Mouse (Mus musculus): ENCODE measurements around the gene Apol8. TPM values are rescaled to one million over a fixed set of nuclear protein-coding genes. Genes with fewer than 3 reads are reported as not detected.

The Apol8 gene
- polyA plus RNA-seq, 2 experiments = 12.7 to 43.9 TPM

- TF ChIP-seq EP300 (IDR thresholded peaks at IDR 0.05; ENCODE audit: low read depth) (no peak), CTCF (IDR thresholded peaks at IDR 0.05; ENCODE audit: low read depth) (no peak; the same call in 1 of the 2 replicates)
- WGBS (ENCODE audit: insufficient replicate concordance) = 87% methylated on average over 11 of the region's 11 CpGs
- no peaks in the 10 kb centered on the region for H3K4me1 ChIP-seq (replicated peaks; ENCODE audit: control insufficient read depth in 2 of 2, insufficient read depth in 2 of 2, low read length in 1 of 2)
- H3K9me3 ChIP-seq (ENCODE audit: control insufficient read depth, low read length) = no peaks in the 10 kb centered on the region
- ATAC-seq (ENCODE audit: insufficient read depth) = no peak
- H3K4me3 ChIP-seq (ENCODE audit: insufficient read depth in 1 of 2, low read depth in 2 of 2, low read length in 2 of 2) = no peak overlapping the region
- H3K27me3 ChIP-seq (ENCODE audit: control insufficient read depth, insufficient read depth, low read length) = no peaks in the 10 kb centered on the region
- DNase-seq (ENCODE audit: low read depth in 3 of 3, low spot score in 3 of 3) = no peak
- no peak overlapping the region for H3K9ac ChIP-seq (replicated peaks)
- no peak overlapping the region for H3K27ac ChIP-seq
- H3K4me2 ChIP-seq (ENCODE audit: low read depth) = no peak overlapping the region
- H3K36me3 ChIP-seq (replicated peaks; ENCODE audit: control insufficient read depth, insufficient read depth, low read depth) = peaks cover 94% of the 10 kb centered on the region
These were observed 10.2 kb upstream of the Apol8 start for GRCm38 (mm10) chr15:77766981-77767380.

GRCm38 (mm10) chr15:77765484-77766093 lies 8.8 kb upstream of the Apol8 start:
- H3K9me3 ChIP-seq (ENCODE audit: control insufficient read depth, low read length) = no peaks in the 10 kb centered on the region
- H3K4me2 ChIP-seq (ENCODE audit: low read depth) = no peak overlapping the region
- no peak overlapping the region for H3K27ac ChIP-seq
- no peaks in the 10 kb centered on the region for H3K27me3 ChIP-seq (ENCODE audit: control insufficient read depth, insufficient read depth, low read length)
- WGBS (ENCODE audit: insufficient replicate concordance) = 90% methylated on average over 16 of the region's 16 CpGs
- DNase-seq (ENCODE audit: low read depth in 3 of 3, low spot score in 3 of 3) = no peak
- H3K4me1 ChIP-seq (replicated peaks; ENCODE audit: control insufficient read depth in 2 of 2, insufficient read depth in 2 of 2, low read length in 1 of 2) = no peaks in the 10 kb centered on the region
- H3K4me3 ChIP-seq (ENCODE audit: insufficient read depth in 1 of 2, low read depth in 2 of 2, low read length in 2 of 2) = no peak overlapping the region
- H3K9ac ChIP-seq (replicated peaks) = no peak overlapping the region
- H3K36me3 ChIP-seq (replicated peaks; ENCODE audit: control insufficient read depth, insufficient read depth, low read depth) = peaks cover 95% of the 10 kb centered on the region
- no peak for ATAC-seq (ENCODE audit: insufficient read depth)
- TF ChIP-seq EP300 (IDR thresholded peaks at IDR 0.05; ENCODE audit: low read depth) = no peak
- no peak for TF ChIP-seq CTCF (IDR thresholded peaks at IDR 0.05; ENCODE audit: low read depth)

- Histone ChIP-seq H3K27ac (no peak overlapping the region), H3K9me3 (ENCODE audit: control insufficient read depth, low read length) (no peaks in the 10 kb centered on the region), H3K36me3 (replicated peaks; ENCODE audit: control insufficient read depth, insufficient read depth, low read depth) (peaks cover 85% of the 10 kb centered on the region), H3K27me3 (ENCODE audit: control insufficient read depth, insufficient read depth, low read length) (no peaks in the 10 kb centered on the region), H3K4me1 (replicated peaks; ENCODE audit: control insufficient read depth in 2 of 2, insufficient read depth in 2 of 2, low read length in 1 of 2) (no peaks in the 10 kb centered on the region), H3K4me2 (ENCODE audit: low read depth) (no peak overlapping the region), H3K9ac (replicated peaks) (no peak overlapping the region), H3K4me3 (ENCODE audit: insufficient read depth in 1 of 2, low read depth in 2 of 2, low read length in 2 of 2) (no peak overlapping the region)
- 83% methylated on average over 13 of the region's 13 CpGs for WGBS (ENCODE audit: insufficient replicate concordance)
- no peak for ATAC-seq (ENCODE audit: insufficient read depth)
- no peak for TF ChIP-seq EP300 (IDR thresholded peaks at IDR 0.05; ENCODE audit: low read depth)
- TF ChIP-seq CTCF (IDR thresholded peaks at IDR 0.05; ENCODE audit: low read depth) = no peak
- DNase-seq (ENCODE audit: low read depth in 3 of 3, low spot score in 3 of 3) = no peak
These were observed 7.7 kb upstream of the Apol8 start for GRCm38 (mm10) chr15:77764391-77765006.

- WGBS (ENCODE audit: insufficient replicate concordance) = 93% methylated on average over 11 of the region's 11 CpGs
- Histone ChIP-seq H3K9ac (replicated peaks) (no peak overlapping the region), H3K36me3 (replicated peaks; ENCODE audit: control insufficient read depth, insufficient read depth, low read depth) (peaks cover 78% of the 10 kb centered on the region), H3K27ac (no peak overlapping the region), H3K9me3 (ENCODE audit: control insufficient read depth, low read length) (no peaks in the 10 kb centered on the region), H3K4me1 (replicated peaks; ENCODE audit: control insufficient read depth in 2 of 2, insufficient read depth in 2 of 2, low read length in 1 of 2) (no peaks in the 10 kb centered on the region), H3K4me3 (ENCODE audit: insufficient read depth in 1 of 2, low read depth in 2 of 2, low read length in 2 of 2) (no peak overlapping the region), H3K27me3 (ENCODE audit: control insufficient read depth, insufficient read depth, low read length) (no peaks in the 10 kb centered on the region), H3K4me2 (ENCODE audit: low read depth) (no peak overlapping the region)
- no peak for ATAC-seq (ENCODE audit: insufficient read depth)
- TF ChIP-seq CTCF (IDR thresholded peaks at IDR 0.05; ENCODE audit: low read depth) = no peak
- no peak for TF ChIP-seq EP300 (IDR thresholded peaks at IDR 0.05; ENCODE audit: low read depth)
- DNase-seq (ENCODE audit: low read depth in 3 of 3, low spot score in 3 of 3) = no peak
These were observed 6.9 kb upstream of the Apol8 start for GRCm38 (mm10) chr15:77763702-77764101.

GRCm38 (mm10) chr15:77763050-77763449 lies 6.2 kb upstream of the Apol8 start:
- DNase-seq (ENCODE audit: low read depth in 3 of 3, low spot score in 3 of 3) (no peak), ATAC-seq (ENCODE audit: insufficient read depth) (no peak)
- H3K4me3 ChIP-seq (ENCODE audit: insufficient read depth in 1 of 2, low read depth in 2 of 2, low read length in 2 of 2) = no peak overlapping the region
- no peaks in the 10 kb centered on the region for H3K4me1 ChIP-seq (replicated peaks; ENCODE audit: control insufficient read depth in 2 of 2, insufficient read depth in 2 of 2, low read length in 1 of 2)
- no peaks in the 10 kb centered on the region for H3K9me3 ChIP-seq (ENCODE audit: control insufficient read depth, low read length)
- no peaks in the 10 kb centered on the region for H3K27me3 ChIP-seq (ENCODE audit: control insufficient read depth, insufficient read depth, low read length)
- peaks cover 72% of the 10 kb centered on the region for H3K36me3 ChIP-seq (replicated peaks; ENCODE audit: control insufficient read depth, insufficient read depth, low read depth)
- TF ChIP-seq EP300 (IDR thresholded peaks at IDR 0.05; ENCODE audit: low read depth) = no peak
- no peak for TF ChIP-seq CTCF (IDR thresholded peaks at IDR 0.05; ENCODE audit: low read depth)
- 92% methylated on average over 16 of the region's 16 CpGs for WGBS (ENCODE audit: insufficient replicate concordance)
- no peak overlapping the region for H3K27ac ChIP-seq
- H3K9ac ChIP-seq (replicated peaks) = no peak overlapping the region
- H3K4me2 ChIP-seq (ENCODE audit: low read depth) = no peak overlapping the region
